In genomic region chr12:81837463-81837862, GRCm38 (mm10) we compare ENCODE assay signal across 25 mouse cellular contexts.
"Had no signal": no experiment of that assay in that cellular context is flagged by ENCODE, and none has a peak within 500 bp of the region (broad histone marks: within the 10 kb centered on the region; RNA-seq: fewer than 3 reads in every experiment).

No protein-coding gene starts in this region.

- ATAC-seq: hindbrain, embryonic 16.5 days; inflammation-experienced regulatory T-cells, adult 6 months; intestine, embryonic 15.5 days; intestine, postnatal 0 days; liver, embryonic 12.5 days had no signal

- H3K9me3 ChIP-seq: heart, embryonic 10.5 days; heart, embryonic 12.5 days; hindbrain, embryonic 10.5 days; hindbrain, embryonic 12.5 days; intestine, embryonic 15.5 days; limb, embryonic 13.5 days; limb, embryonic 15.5 days; liver, embryonic 12.5 days had no signal

- DNase-seq: gastrocnemius, postnatal 14 days; gastrocnemius, postnatal 36 days; heart, adult 18-20 months; heart, postnatal 10 days; heart, postnatal 4 days; kidney, adult 18-20 months; kidney, adult 8-10 months; kidney, postnatal 10 days; kidney, postnatal 25 days; kidney, postnatal 4 days had no signal

- H3K36me3 ChIP-seq: heart, embryonic 10.5 days; heart, embryonic 12.5 days; hindbrain, embryonic 10.5 days; hindbrain, embryonic 12.5 days; intestine, embryonic 15.5 days; limb, embryonic 13.5 days; limb, embryonic 15.5 days; liver, embryonic 12.5 days had no signal

- H3K27me3 ChIP-seq: heart, embryonic 12.5 days; hindbrain, embryonic 12.5 days; intestine, embryonic 15.5 days; limb, embryonic 13.5 days; limb, embryonic 15.5 days had no signal

- H3K4me3 ChIP-seq: heart, embryonic 10.5 days; heart, embryonic 12.5 days; hindbrain, embryonic 10.5 days; hindbrain, embryonic 12.5 days; intestine, embryonic 15.5 days; layer of hippocampus, adult 2 months; left cerebral cortex, adult 2 months; limb, embryonic 13.5 days; limb, embryonic 15.5 days; liver, embryonic 12.5 days had no signal

- H3K9ac ChIP-seq: heart, embryonic 12.5 days; hindbrain, embryonic 12.5 days; hindbrain, embryonic 14.5 days; intestine, embryonic 15.5 days; limb, embryonic 13.5 days; limb, embryonic 15.5 days; liver, embryonic 12.5 days; liver, embryonic 14.5 days had no signal

- H3K4me2 ChIP-seq: heart, embryonic 12.5 days; hindbrain, embryonic 12.5 days; hindbrain, embryonic 14.5 days; intestine, embryonic 15.5 days; limb, embryonic 13.5 days; limb, embryonic 15.5 days; liver, embryonic 12.5 days had no signal

- H3K27ac ChIP-seq: heart, embryonic 10.5 days; hindbrain, embryonic 10.5 days; hindbrain, embryonic 12.5 days; hindbrain, embryonic 14.5 days; intestine, embryonic 15.5 days; layer of hippocampus, adult 2 months; left cerebral cortex, adult 2 months; limb, embryonic 13.5 days; limb, embryonic 15.5 days; liver, embryonic 12.5 days; liver, embryonic 14.5 days had no signal

- H3K4me1 ChIP-seq: heart, embryonic 12.5 days; hindbrain, embryonic 12.5 days; intestine, embryonic 15.5 days; limb, embryonic 13.5 days; limb, embryonic 15.5 days; liver, embryonic 12.5 days had no signal
